Mouse (Mus musculus) CH12F3 (cell line): Measurements from ENCODE around the gene Trpc7.

Source experiments
- in situ Hi-C: fragments of 300-500 bp; cut with MboI; formaldehyde crosslinking; loops from 2 replicates; pipeline ENCODE4 v1.14.3; 2020; ENCODE audit warnings: low sequenced_read_pairs

Gene Trpc7

GRCm38 (mm10) chr13:56792844-56793243, 102.9 kb downstream of the Trpc7 start:
- in situ Hi-C loops: no loop called here

GRCm38 (mm10) chr13:56790683-56791082, 105.1 kb downstream of the Trpc7 start:
- in situ Hi-C loops: no loop called here

GRCm38 (mm10) chr13:56782621-56783020, 113.2 kb downstream of the Trpc7 start:
- in situ Hi-C loops: no loop called here

- in situ Hi-C loops: no loop called here
These were observed 114.1 kb downstream of the Trpc7 start for GRCm38 (mm10) chr13:56781697-56782096.

- in situ Hi-C loops: no loop called here
These were observed 114.9 kb downstream of the Trpc7 start for GRCm38 (mm10) chr13:56780746-56781469.

GRCm38 (mm10) chr13:56774304-56774703, 121.5 kb downstream of the Trpc7 start:
- in situ Hi-C loops: no loop called here

GRCm38 (mm10) chr13:56773262-56773870, 122.4 kb downstream of the Trpc7 start:
- in situ Hi-C loops: no loop called here

GRCm38 (mm10) chr13:56772592-56772991, 123.2 kb downstream of the Trpc7 start:
- in situ Hi-C loops: no loop called here

- in situ Hi-C loops: no loop called here
These were observed 125.0 kb downstream of the Trpc7 start for GRCm38 (mm10) chr13:56770786-56771185.

GRCm38 (mm10) chr13:56770136-56770578, 125.6 kb downstream of the Trpc7 start:
- in situ Hi-C loops: no loop called here

GRCm38 (mm10) chr13:56769431-56769830, 126.4 kb downstream of the Trpc7 start:
- in situ Hi-C loops: no loop called here

- in situ Hi-C loops: no loop called here
These were observed 129.6 kb downstream of the Trpc7 start for GRCm38 (mm10) chr13:56766211-56766610.

- in situ Hi-C loops: no loop called here
These were observed 130.3 kb downstream of the Trpc7 start for GRCm38 (mm10) chr13:56765284-56766032.

GRCm38 (mm10) chr13:56762446-56763229, 133.2 kb downstream of the Trpc7 start:
- in situ Hi-C loops: no loop called here

- in situ Hi-C loops: no loop called here
These were observed 137.3 kb downstream of the Trpc7 start for GRCm38 (mm10) chr13:56758492-56758891.

- in situ Hi-C loops: no loop called here
These were observed 138.6 kb downstream of the Trpc7 start for GRCm38 (mm10) chr13:56757201-56757600.

- in situ Hi-C loops: no loop called here
These were observed 139.9 kb downstream of the Trpc7 start for GRCm38 (mm10) chr13:56755871-56756270.

- in situ Hi-C loops: no loop called here
These were observed 142.4 kb downstream of the Trpc7 start, which contains the start of gene Gm45623 for GRCm38 (mm10) chr13:56753192-56753951. Gm45623 (minus strand) TSS chr13:56753827.

- in situ Hi-C loops: no loop called here
These were observed 143.2 kb downstream of the Trpc7 start for GRCm38 (mm10) chr13:56752474-56753191.
